ENCODE assay signal across 26 mouse cellular contexts in the genomic region with DNA sequence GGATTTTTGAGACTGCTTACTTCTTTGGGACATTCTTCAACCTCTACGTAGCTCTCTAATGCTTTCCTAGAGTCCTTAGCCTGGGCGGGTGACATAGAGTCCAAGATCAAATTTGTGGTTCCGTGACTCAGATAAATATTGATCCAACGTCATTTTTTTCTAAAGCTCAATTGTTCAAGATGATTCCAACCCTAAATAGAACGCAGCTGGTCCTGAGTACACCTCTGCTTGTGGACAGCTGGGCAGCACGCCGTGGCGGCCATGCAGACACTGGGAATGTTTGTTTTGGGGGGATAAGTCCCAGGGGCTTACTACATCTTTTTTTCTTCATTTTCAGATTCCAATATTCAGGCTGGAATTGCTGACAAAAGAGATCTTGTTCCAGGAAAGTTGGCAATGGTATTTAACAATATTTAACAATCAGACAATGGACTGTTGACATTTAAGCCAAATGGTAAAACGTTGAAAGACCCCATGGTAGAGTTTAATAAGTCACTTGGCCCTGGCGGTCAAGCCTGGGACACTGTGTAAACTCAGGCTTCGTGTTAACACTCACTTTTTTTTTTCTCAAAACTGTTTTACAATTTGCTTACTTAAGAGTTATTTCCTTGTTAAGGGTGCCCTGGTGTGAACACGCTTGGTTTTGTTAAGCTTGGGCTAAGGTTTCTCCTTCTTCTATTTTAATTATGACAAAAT.
DNase-seq lines count a peak whose midpoint lies in the region; ATAC-seq and TF ChIP-seq lines count a peak whose summit lies in the region.
"Had no signal": no experiment of that assay in that cellular context is flagged by ENCODE, and none has a peak within 500 bp of the region (broad histone marks: within the 10 kb centered on the region; RNA-seq: fewer than 3 reads in every experiment).

No protein-coding gene starts in this region.

- H3K27ac ChIP-seq in lung, embryonic 14.5 days (ENCODE audit: low read depth): 0 out of 2 replicates have a peak overlapping the region, but pooled peaks have one; percentile 32
- H3K27ac ChIP-seq: embryonic facial prominence, embryonic 10.5 days; embryonic facial prominence, embryonic 15.5 days; forebrain, embryonic 13.5 days; liver, embryonic 12.5 days had no signal

- no peak for ATAC-seq in lung, embryonic 14.5 days (ENCODE audit: insufficient read depth)
- ATAC-seq: forebrain, embryonic 13.5 days; hindbrain, embryonic 16.5 days; liver, embryonic 12.5 days; liver, postnatal 0 days; Patski had no signal

- 0 out of 2 replicates have a peak, but pooled peaks cover 8% of the 10 kb centered on the region for H3K4me1 ChIP-seq in lung, embryonic 14.5 days (ENCODE audit: insufficient read depth)
- H3K4me1 ChIP-seq: embryonic facial prominence, embryonic 15.5 days; forebrain, embryonic 13.5 days; liver, embryonic 12.5 days; megakaryocyte, embryonic 14.5 days had no signal

- H3K27me3 ChIP-seq in lung, embryonic 14.5 days (ENCODE audit: insufficient read depth, low read length): no peaks in the 10 kb centered on the region
- H3K27me3 ChIP-seq: embryonic facial prominence, embryonic 15.5 days; forebrain, embryonic 13.5 days; liver, embryonic 12.5 days; megakaryocyte, embryonic 14.5 days; Patski had no signal

- no peaks in the 10 kb centered on the region for H3K36me3 ChIP-seq in lung, embryonic 14.5 days (ENCODE audit: insufficient read depth)
- H3K36me3 ChIP-seq: embryonic facial prominence, embryonic 10.5 days; embryonic facial prominence, embryonic 15.5 days; G1E; liver, embryonic 12.5 days had no signal

- no peak overlapping the region for H3K4me2 ChIP-seq in lung, embryonic 14.5 days
- H3K4me2 ChIP-seq: embryonic facial prominence, embryonic 15.5 days; forebrain, embryonic 13.5 days; liver, embryonic 12.5 days had no signal

- peak; percentile 13; the same call in 1 of the 2 replicates for TF ChIP-seq CTCF in lung, embryonic 14.5 days (IDR thresholded peaks at IDR 0.05; ENCODE audit: low read depth)

- H3K9ac ChIP-seq in lung, embryonic 14.5 days: no peak overlapping the region
- H3K9ac ChIP-seq: embryonic facial prominence, embryonic 15.5 days; forebrain, embryonic 13.5 days; liver, embryonic 12.5 days; liver, postnatal 0 days had no signal

- H3K4me3 ChIP-seq in lung, embryonic 14.5 days (ENCODE audit: low read depth, low read length): no peak overlapping the region
- H3K4me3 ChIP-seq: embryonic facial prominence, embryonic 10.5 days; embryonic facial prominence, embryonic 15.5 days; forebrain, embryonic 13.5 days; liver, embryonic 12.5 days; megakaryocyte, embryonic 14.5 days had no signal

- H3K9me3 ChIP-seq in lung, embryonic 14.5 days (ENCODE audit: low read depth, low read length): no peaks in the 10 kb centered on the region
- H3K9me3 ChIP-seq: embryonic facial prominence, embryonic 10.5 days; embryonic facial prominence, embryonic 15.5 days; forebrain, embryonic 13.5 days; G1E; liver, embryonic 12.5 days; megakaryocyte, embryonic 14.5 days had no signal

- 33% methylated on average over 12 of the region's 12 CpGs for WGBS in lung, embryonic 14.5 days

- DNase-seq in kidney, adult 11 months: peak; percentile 54
- no peak for DNase-seq in kidney, adult 18-20 months
- peak; percentile 32 for DNase-seq in lung, embryonic 14.5 days
- no peak for DNase-seq in lung, postnatal 14 days
- DNase-seq in fibroblast of lung, adult 2 months (ENCODE audit: low read depth): peak; percentile 72
- DNase-seq in kidney, postnatal 36 days: peak; percentile 52 to 73
- DNase-seq in left cerebral cortex, adult 11 months (ENCODE audit: low spot score): no peak
- DNase-seq: adrenal gland, postnatal 10 days; cerebellum, adult 8-10 months; cerebellum, postnatal 25 days; gastrocnemius, postnatal 10 days; liver, postnatal 0 days; lung, postnatal 4 days; midbrain, embryonic 14.5 days; right cerebral cortex, postnatal 25 days; spleen, adult 18-20 months; thymus, adult 2 months; thymus, postnatal 4 days had no signal

Comparison
In these comparisons a context has a peak if more than half of its experiments do, and no peak if none do; other contexts are left out.
1. DNase-seq: peak in kidney, adult 11 months (single experiment), lung, embryonic 14.5 days (single experiment), fibroblast of lung, adult 2 months (single experiment) and kidney, postnatal 36 days (2 of 2); none in kidney, adult 18-20 months (single experiment), lung, postnatal 14 days (single experiment) and left cerebral cortex, adult 11 months (single experiment).